Mouse (Mus musculus) liver, adult (tissue): ENCODE data around the gene Dlgap4.

Source experiments
- GATA4 ChIP-seq: IDR thresholded peaks from 2 replicates; pipeline ENCODE4 v1.6.1; 2014; ENCODE audit warnings: mild to moderate bottlenecking, low read length; ENCODE audit not compliant: insufficient replicate concordance

Dlgap4 gene

GRCm38 (mm10) chr2:156605144-156605543 lies 8.4 kb upstream of the Dlgap4 start:
- no peak for TF ChIP-seq GATA4

GRCm38 (mm10) chr2:156605971-156606370 lies 7.5 kb upstream of the Dlgap4 start:
- TF ChIP-seq GATA4, result no peak

- no peak for TF ChIP-seq GATA4
Observed at GRCm38 (mm10) chr2:156613081-156613540, 394 bp upstream of the Dlgap4 start.

DNA sequence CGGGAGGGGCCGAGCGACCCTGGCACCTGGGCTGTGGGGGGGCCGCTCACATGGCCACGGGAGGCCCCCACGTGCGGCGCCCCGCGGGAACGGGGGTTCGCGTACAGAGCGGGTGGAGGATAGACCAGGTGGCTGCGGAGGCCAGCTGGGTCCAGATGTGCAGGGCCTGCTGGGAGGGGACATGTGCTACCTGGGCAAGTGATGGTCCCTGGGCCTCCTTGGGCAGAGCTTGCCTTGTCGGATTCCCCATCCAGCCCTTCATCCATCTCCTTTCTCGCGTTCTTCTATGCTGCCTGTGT lies 702 bp downstream of the Dlgap4 start:
- no peak for TF ChIP-seq GATA4

DNA sequence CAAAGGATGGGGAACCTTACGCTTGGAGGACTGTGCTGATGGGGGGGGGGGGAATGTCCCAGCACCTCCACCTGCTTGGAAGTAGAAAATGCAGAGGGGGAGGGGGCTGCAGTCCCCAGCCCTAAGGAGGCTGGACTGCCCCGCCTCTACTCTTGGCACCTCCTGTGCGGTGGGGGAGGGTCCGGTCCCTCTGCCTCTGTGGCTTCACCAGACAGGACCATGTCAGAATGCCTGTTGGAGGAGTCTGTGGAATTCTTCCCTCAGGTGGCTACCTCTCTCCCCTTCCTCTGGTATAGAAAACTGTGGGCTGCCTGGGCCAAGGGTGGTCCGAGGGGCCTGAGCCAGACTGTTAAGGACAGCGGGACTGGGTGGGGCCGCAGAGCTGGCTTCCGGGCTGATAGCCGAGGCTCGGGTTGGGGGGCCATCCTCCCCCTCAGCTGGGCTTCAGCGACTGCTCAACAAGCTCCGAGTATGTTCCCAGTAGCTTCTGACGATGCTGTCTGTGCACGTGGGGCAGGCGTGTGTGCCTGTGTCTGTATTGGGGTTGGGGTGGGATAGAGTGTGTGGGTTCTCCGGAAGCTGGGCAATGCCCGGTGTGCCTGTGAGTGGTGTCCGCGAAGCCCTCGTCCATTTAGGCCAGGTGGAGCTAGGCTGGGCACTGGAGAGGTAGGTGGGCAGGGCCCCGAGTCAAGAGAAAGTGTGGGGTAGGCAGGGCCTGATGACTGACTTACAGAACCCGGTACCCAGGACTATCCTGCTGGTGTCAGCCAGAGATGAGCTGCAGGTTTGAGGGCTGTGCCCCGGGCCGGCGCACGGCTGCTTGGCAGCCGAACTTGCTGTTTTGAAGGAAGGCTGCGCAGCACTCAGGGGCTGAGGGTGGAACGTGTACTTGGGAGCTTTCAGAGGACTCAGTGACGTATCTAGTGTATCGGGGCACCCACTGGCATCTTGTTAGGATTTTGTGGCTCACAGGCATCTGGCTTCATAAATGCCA lies 1.5 kb downstream of the Dlgap4 start:
- no peak for TF ChIP-seq GATA4

DNA sequence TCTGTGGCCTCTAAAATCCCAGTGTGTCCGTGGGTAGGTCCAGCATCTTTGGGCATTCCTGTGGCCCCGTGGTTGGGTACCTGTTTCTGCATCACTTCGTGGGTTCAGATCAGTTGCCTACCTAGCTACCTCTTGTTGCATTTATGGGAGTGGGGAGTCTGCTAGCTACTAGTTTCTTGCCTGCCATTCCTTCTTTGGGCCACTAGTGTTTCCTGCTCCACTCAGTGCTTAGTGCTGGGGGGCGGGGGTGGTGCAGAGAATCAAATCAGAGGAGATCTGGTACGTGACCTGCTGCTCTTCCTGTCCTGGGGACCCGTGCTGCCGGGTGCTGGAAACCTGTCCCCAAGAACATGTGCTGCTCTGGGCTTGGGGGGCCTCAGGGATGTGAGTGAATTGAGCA lies 3.0 kb downstream of the Dlgap4 start:
- TF ChIP-seq GATA4, result no peak

DNA sequence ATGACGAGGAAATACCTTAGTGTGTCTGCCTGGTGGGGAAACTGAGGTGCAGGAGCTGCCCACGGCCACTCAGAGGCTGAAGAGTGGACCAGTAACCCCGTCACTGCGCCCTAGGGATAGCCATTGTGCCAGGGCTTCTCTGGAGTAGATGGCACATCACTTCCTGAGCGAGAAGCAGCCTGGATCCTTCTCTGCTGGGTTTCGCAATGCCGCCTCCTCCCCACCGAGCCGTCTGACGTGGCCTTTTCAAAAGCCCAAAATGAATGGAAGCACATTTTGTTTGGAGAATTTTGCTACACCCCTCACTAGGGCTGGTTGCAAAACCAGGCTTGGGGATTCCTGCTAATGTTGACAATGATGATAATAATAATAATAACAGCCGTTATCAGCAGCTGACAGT lies 4.0 kb downstream of the Dlgap4 start:
- no peak for TF ChIP-seq GATA4

GRCm38 (mm10) chr2:156620874-156621273 lies 7.4 kb downstream of the Dlgap4 start:
- no peak for TF ChIP-seq GATA4

DNA sequence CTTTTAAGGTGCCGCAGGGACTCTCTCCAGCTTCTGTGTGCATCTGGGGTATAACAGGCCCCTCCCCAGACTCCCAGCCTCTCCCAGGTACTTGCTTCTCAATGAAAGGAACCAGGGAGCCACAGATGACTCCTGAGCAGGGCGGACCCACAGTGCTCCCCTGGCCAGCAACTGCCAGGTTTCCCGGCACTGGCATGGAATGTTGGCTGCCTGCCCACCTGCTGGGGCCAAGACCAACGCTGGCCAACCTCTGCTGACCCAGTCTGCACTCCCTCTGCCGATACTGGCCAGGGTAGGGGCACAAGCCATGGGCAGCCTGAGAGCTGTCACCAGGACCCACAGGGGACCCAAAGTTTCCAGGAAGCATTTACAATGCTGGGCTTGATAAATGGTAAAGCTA lies 7.9 kb downstream of the Dlgap4 start:
- no peak for TF ChIP-seq GATA4

DNA sequence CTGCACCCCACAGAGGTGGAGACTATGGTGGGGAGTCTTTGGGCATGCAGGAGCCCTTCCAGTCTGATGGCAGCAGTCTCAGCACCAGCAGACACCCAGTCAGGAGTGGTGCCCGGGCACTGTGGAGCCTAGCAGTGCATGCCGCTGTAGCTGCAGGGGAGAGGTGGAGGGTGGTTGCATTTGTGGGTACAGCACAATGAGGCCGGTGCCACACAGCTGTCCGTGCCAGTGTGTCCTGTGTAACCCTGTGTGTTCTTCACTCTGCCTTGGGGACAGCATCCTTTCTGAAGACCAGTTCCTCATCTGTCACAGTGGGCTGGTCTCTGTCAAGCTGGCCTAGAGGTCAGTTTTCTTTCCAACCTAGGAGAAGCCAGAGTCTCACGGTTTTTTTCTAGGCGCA lies 8.7 kb downstream of the Dlgap4 start:
- TF ChIP-seq GATA4, result no peak

DNA sequence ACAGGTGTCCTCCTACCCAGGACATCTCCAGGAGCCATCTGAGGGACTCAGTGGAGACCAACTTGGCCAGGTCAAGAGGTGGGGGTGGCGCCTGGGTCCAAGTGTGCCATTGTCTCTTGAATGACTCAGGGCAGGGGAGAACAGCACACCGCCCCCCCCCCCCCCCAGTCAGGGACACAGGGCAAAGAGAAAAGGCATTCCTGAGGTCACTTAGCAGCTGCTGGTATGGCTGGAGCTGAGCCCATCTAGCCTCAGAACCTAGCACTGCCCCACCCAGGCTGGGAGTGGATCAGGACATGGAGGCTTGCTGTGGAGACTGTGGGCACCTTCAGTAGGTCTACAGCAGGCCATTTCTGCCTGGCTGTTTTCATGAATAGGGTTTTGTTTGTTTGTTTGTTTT lies 9.7 kb downstream of the Dlgap4 start:
- TF ChIP-seq GATA4, result no peak

GRCm38 (mm10) chr2:156625307-156625706 lies 11.8 kb downstream of the Dlgap4 start:
- TF ChIP-seq GATA4, result no peak

- no peak for TF ChIP-seq GATA4
Observed at GRCm38 (mm10) chr2:156626119-156626518, 12.6 kb downstream of the Dlgap4 start.

- TF ChIP-seq GATA4, result no peak
Observed at GRCm38 (mm10) chr2:156626544-156626943, 13.0 kb downstream of the Dlgap4 start.

GRCm38 (mm10) chr2:156627917-156628316 lies 14.4 kb downstream of the Dlgap4 start:
- TF ChIP-seq GATA4, result no peak

- TF ChIP-seq GATA4, result no peak
Observed at GRCm38 (mm10) chr2:156630288-156630687, 16.8 kb downstream of the Dlgap4 start.

DNA sequence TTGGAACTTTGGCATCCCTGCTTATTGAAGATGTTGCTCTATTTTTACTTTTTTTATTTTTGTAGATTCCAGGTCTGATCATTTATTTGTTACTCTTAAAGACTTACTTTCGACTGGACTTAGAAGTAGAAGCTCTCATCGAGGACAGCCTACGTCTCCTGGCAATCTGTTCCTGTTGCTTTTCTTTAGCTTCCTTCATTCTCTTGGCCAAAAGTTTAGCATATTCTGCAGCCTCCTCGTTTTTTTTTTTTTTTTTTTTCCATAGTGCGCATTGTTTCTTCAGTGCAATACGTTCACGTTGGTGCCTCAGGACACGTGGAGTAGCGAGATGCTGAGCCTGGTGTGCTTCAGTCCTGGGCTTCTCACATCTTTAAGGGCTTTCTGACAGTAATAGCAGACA lies 19.2 kb downstream of the Dlgap4 start:
- no peak for TF ChIP-seq GATA4

GRCm38 (mm10) chr2:156635091-156635490 lies 21.6 kb downstream of the Dlgap4 start:
- no peak for TF ChIP-seq GATA4

DNA sequence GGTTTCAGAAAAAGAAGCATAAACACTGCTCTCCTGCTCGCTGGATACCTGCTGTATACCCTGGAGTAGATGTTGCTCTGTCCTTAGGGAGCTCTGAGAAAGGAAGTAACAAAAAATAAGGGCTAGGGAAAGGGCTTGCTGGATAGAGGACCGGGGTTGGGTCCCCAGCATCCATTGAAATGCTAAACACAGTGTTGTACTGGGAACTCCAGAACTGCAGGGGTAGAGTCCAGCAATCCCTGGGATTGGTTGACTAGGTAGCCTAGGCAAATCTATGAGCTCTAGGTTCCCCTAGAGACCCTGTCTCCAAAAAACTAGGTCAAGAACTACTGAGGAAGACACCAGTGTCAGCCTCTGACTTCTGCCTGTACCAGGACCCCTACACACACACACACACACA lies 27.6 kb downstream of the Dlgap4 start:
- no peak for TF ChIP-seq GATA4
